Mouse (Mus musculus): ENCODE measurements around the gene B4galt3. TPM values are rescaled to one million over a fixed set of nuclear protein-coding genes. Genes with fewer than 3 reads are reported as not detected.
A peak's percentile ranks its signal among the peaks of the same experiment; 100 is the strongest.

B4galt3 gene
- 27.0 and 27.4 TPM in 2 replicates for polyA plus RNA-seq (2015; fragmentation: Nextera tagmentation; extraction: Ambion mirVana)

- peak; percentile 92 for ATAC-seq
- WGBS: 3% methylated on average over 36 of the region's 36 CpGs
- peak within 1 kb of the TSS; percentile 74 for H3K27ac ChIP-seq (ENCODE audit: low read depth, low read length)
- 0 out of 2 replicates have a peak, but pooled peaks cover 4% of the 10 kb centered on the region for H3K4me1 ChIP-seq (replicated peaks; ENCODE audit: control insufficient read depth, insufficient read depth, low read length)
- H3K4me2 ChIP-seq (replicated peaks; ENCODE audit: low read depth): peak within 1 kb of the TSS; percentile 97
- no peaks in the 10 kb centered on the region for H3K9me3 ChIP-seq (ENCODE audit: control insufficient read depth)
- no peak for TF ChIP-seq CTCF (IDR thresholded peaks at IDR 0.05; ENCODE audit: low read depth)
- H3K36me3 ChIP-seq (ENCODE audit: control insufficient read depth, insufficient read depth): peaks cover 26% of the 10 kb centered on the region
- peak within 1 kb of the TSS; percentile 70 for H3K9ac ChIP-seq (ENCODE audit: low read depth, low read length)
- no peaks in the 10 kb centered on the region for H3K27me3 ChIP-seq (replicated peaks; ENCODE audit: control insufficient read depth, insufficient read depth, low read length)
- H3K4me3 ChIP-seq (ENCODE audit: low read depth, low read length): peak within 1 kb of the TSS; percentile 93
Measured at GRCm38 (mm10) chr1:171269848-171270572, at the start of gene B4galt3. TSS of gene B4galt3 (plus strand) at chr1:171270328.

GRCm38 (mm10) chr1:171220871-171221270, 49.3 kb upstream of the B4galt3 start:
- Histone ChIP-seq H3K4me2 (replicated peaks; ENCODE audit: low read depth) (peak overlapping the region; percentile 85), H3K27me3 (replicated peaks; ENCODE audit: control insufficient read depth, insufficient read depth, low read length) (no peaks in the 10 kb centered on the region), H3K9ac (ENCODE audit: low read depth, low read length) (no peak overlapping the region), H3K4me1 (replicated peaks; ENCODE audit: control insufficient read depth, insufficient read depth, low read length) (peaks cover 10% of the 10 kb centered on the region), H3K27ac (ENCODE audit: low read depth, low read length) (no peak overlapping the region), H3K4me3 (ENCODE audit: low read depth, low read length) (no peak overlapping the region), H3K9me3 (ENCODE audit: control insufficient read depth) (no peaks in the 10 kb centered on the region), H3K36me3 (ENCODE audit: control insufficient read depth, insufficient read depth) (peaks cover 33% of the 10 kb centered on the region)
- whole genome bisulfite sequencing: 8% methylated on average over 10 of the region's 10 CpGs
- peak; percentile 93 for TF ChIP-seq CTCF (IDR thresholded peaks at IDR 0.05; ENCODE audit: low read depth)
- ATAC-seq: 0 out of 2 replicates have a peak, but pooled peaks have one; percentile 19

- Histone ChIP-seq H3K27me3 (replicated peaks; ENCODE audit: control insufficient read depth, insufficient read depth, low read length) (no peaks in the 10 kb centered on the region), H3K4me2 (replicated peaks; ENCODE audit: low read depth) (peak overlapping the region; percentile 85), H3K36me3 (ENCODE audit: control insufficient read depth, insufficient read depth) (peaks cover 33% of the 10 kb centered on the region), H3K9ac (ENCODE audit: low read depth, low read length) (peak overlapping the region; percentile 19; the same call in 1 of the 2 replicates), H3K27ac (ENCODE audit: low read depth, low read length) (no peak overlapping the region), H3K4me3 (ENCODE audit: low read depth, low read length) (peak overlapping the region; percentile 58), H3K4me1 (replicated peaks; ENCODE audit: control insufficient read depth, insufficient read depth, low read length) (peaks cover 10% of the 10 kb centered on the region), H3K9me3 (ENCODE audit: control insufficient read depth) (no peaks in the 10 kb centered on the region)
- no peak for TF ChIP-seq CTCF (IDR thresholded peaks at IDR 0.05; ENCODE audit: low read depth)
- WGBS: 7% methylated on average over 22 of the region's 22 CpGs
- ATAC-seq: no peak
Measured at GRCm38 (mm10) chr1:171221281-171222193, 48.6 kb upstream of the B4galt3 start.

GRCm38 (mm10) chr1:171222238-171223155, 47.6 kb upstream of the B4galt3 start, which contains the start of gene Tomm40l:
TSS of gene Tomm40l (minus strand) at chr1:171222514.
- peak; percentile 98 for ATAC-seq
- H3K4me2 ChIP-seq (replicated peaks; ENCODE audit: low read depth): peak within 1 kb of the TSS; percentile 85
- peaks cover 27% of the 10 kb centered on the region for H3K36me3 ChIP-seq (ENCODE audit: control insufficient read depth, insufficient read depth)
- WGBS: 1% methylated on average over 28 of the region's 28 CpGs
- H3K27ac ChIP-seq (ENCODE audit: low read depth, low read length): peak within 1 kb of the TSS; percentile 78
- peak; percentile 84 for TF ChIP-seq CTCF (IDR thresholded peaks at IDR 0.05; ENCODE audit: low read depth)
- H3K4me3 ChIP-seq (ENCODE audit: low read depth, low read length): peak within 1 kb of the TSS; percentile 58
- peaks cover 10% of the 10 kb centered on the region for H3K4me1 ChIP-seq (replicated peaks; ENCODE audit: control insufficient read depth, insufficient read depth, low read length)
- no peaks in the 10 kb centered on the region for H3K9me3 ChIP-seq (ENCODE audit: control insufficient read depth)
- peak within 1 kb of the TSS; percentile 32; the same call in 1 of the 2 replicates for H3K9ac ChIP-seq (ENCODE audit: low read depth, low read length)
- no peaks in the 10 kb centered on the region for H3K27me3 ChIP-seq (replicated peaks; ENCODE audit: control insufficient read depth, insufficient read depth, low read length)

GRCm38 (mm10) chr1:171223168-171223567, 47.0 kb upstream of the B4galt3 start:
- no peak for TF ChIP-seq CTCF (IDR thresholded peaks at IDR 0.05; ENCODE audit: low read depth)
- WGBS: 71% methylated on average over 6 of the region's 6 CpGs
- H3K9ac ChIP-seq (ENCODE audit: low read depth, low read length): 0 out of 2 replicates have a peak overlapping the region, but pooled peaks have one; percentile 32

More at GRCm38 (mm10) chr1:171223168-171223567, 47.0 kb upstream of the B4galt3 start:
- Histone ChIP-seq H3K4me2 (replicated peaks; ENCODE audit: low read depth) (peak overlapping the region; percentile 58), H3K36me3 (ENCODE audit: control insufficient read depth, insufficient read depth) (peaks cover 24% of the 10 kb centered on the region), H3K27ac (ENCODE audit: low read depth, low read length) (peak overlapping the region; percentile 78), H3K27me3 (replicated peaks; ENCODE audit: control insufficient read depth, insufficient read depth, low read length) (no peaks in the 10 kb centered on the region), H3K9me3 (ENCODE audit: control insufficient read depth) (no peaks in the 10 kb centered on the region), H3K4me3 (ENCODE audit: low read depth, low read length) (peak overlapping the region; percentile 27), H3K4me1 (replicated peaks; ENCODE audit: control insufficient read depth, insufficient read depth, low read length) (peaks cover 10% of the 10 kb centered on the region)
- ATAC-seq: no peak
